Mouse (Mus musculus) lung, postnatal 4 days (tissue): ENCODE results near the gene Parg.
"Not testable (repeated sequence)": the region's sequence is repeated elsewhere in the genome, so short reads cannot be mapped to it uniquely, and the experiment has no call there.

ENCODE experiments used
- DNase-seq, 2 experiments: peaks; one replicate each; pipeline ENCODE4 v3.0.0; 2021

Gene Parg

GRCm38 (mm10) chr14:32201791-32202451 is at the start of gene Parg, which contains the start of gene Timm23:
TSS of gene Parg (plus strand) at chr14:32201949.
TSS of gene Timm23 (minus strand) at chr14:32201898.
- DNase-seq: peak; percentile 90 to 91

DNA sequence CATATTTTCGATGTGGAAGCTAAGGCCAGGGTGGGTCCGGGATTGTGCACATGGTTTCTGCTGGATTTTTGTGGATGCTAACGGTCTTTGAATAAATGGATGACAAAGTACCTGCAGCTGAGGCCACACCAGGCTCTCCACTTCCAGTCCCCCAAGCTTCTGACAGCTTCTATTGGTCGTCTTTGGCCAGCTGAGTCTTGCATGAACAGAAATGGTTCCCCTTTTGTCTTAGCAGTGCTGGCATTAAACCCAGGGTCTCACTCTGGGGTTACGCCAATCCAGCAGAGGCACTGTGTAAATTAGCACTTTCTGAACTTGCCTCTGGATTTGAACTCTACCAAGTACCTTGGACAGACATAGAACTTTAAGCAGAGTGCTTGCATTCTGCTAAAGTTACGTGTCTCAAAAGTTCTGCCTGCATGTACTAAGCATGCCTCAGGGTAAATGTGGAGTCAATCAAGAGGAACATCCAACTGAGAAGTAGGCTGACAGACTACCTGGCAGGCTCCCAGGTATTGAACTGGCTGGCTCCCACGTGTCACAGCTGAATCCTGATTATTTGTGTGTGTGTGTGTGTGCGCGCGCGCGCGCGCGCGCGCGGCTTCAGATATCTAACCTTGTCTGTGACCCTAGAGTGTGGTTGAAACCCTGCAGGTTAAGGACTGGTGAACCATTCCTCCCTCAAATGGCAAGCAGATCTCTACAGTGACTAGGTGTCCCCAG is 49.3 kb upstream of the Parg start:
- DNase-seq: no peak

- DNase-seq: no peak
Measured at GRCm38 (mm10) chr14:32153156-32153555, 48.6 kb upstream of the Parg start.

DNA sequence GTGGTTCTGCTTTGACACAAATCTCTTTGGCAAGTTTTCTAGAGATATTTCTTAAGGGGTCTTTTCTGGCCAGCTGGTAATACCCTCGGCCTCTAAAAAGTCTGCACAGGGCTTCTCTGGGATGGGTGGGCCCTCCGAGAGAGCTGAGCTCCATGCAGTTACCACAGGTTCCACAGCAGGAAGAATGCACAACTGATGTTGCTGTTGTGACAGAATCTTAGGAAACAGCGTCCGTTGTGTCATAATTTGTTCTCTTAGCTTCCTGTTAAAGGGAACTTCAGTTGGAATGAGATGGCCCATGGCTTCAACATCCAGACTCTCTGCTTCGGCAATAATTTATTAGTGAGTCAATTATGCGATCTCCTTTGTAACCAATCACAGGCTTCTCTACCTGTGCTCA is 47.0 kb upstream of the Parg start:
- DNase-seq: no peak

- DNase-seq: peak in 1 of 2 experiments; percentile 21
Measured at GRCm38 (mm10) chr14:32159150-32159670, 42.5 kb upstream of the Parg start.

GRCm38 (mm10) chr14:32159690-32160246 is 42.0 kb upstream of the Parg start, which contains the start of gene Ncoa4:
TSS of gene Ncoa4 (plus strand) at chr14:32159865.
- DNase-seq: peak; percentile 98 to 99

GRCm38 (mm10) chr14:32160563-32160962 is 41.2 kb upstream of the Parg start:
- no peak for DNase-seq

DNA sequence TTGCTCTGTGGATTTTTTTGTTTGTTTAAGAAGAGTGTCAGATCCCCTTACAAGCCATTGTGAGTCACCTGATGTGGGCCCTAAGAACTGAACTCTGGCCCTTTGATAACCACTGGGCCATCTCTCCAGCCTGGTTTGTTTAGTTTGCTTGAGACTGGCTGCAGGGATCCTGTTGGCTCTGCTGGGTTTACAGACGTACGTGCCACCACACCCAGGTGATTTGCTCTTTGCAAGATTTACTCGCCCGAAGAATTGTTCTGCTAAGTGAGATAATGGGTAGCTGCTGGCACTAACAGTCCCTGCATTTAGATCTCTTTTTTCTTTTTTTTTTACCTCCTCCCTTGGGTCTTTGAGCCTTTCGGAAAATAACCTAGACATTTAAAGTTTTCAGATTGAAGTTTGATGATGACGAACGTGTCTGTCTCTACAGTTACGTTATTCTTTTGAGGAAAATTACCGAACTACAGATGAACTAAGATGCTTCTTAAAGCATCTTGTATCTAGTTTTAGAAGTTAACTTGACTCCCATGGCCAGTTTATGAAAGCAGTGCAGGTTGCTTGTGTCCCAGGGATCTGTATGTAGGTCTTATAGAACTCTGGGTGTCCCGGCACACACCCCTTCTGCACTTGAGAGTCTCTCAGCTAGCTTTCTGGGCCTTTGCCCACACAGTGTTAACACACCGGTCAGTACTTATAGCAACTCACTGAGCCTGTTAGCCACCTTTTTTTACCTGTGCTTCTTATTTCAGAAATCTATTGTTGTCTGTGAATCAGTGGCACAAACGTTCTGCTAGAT is 40.5 kb upstream of the Parg start:
- no peak for DNase-seq

- no peak for DNase-seq
Measured at GRCm38 (mm10) chr14:32162231-32162630, 39.5 kb upstream of the Parg start.

GRCm38 (mm10) chr14:32163203-32163888 is 38.4 kb upstream of the Parg start:
- DNase-seq: no peak

DNA sequence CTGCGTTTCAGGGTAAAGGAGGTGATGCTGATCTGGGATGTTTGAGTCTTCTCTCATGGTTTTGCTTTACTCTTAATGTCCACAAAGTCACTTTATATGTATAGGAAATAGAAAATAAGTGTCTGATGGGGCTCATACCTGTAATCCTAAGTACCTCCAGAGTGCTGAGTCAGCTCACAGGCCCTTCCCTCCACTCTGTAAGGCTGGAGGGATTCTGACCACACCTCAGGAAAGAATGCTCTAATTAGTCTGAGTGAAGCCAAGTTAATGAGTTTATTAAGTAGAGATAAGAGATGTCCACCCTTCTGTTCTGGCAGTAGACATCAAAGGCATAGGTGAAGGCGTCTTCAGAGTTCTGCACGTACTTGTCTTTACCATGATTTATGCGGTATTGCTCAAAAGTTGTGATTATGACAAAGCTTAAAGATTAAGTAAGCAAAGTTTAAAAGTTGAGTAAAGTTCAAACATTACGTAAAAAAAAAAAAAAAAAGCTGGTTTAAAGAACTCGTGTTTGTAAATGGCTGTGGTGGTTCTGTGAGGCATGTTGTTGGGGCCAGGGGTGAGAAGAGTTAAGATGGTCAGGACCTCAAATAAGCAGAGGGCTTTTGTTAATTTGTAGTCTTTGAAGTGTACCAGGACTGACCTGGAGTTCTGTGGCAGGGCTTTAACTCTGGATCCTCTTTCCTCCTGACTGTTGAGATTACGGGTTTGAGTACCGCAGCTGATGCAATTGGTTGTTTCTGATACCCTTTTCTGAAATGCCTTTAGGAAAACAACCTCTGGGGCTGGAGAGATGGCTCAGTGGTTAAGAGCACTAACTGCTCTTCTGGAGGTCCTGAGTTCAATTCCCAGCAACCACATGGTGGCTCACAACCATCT is 37.3 kb upstream of the Parg start:
- DNase-seq: no peak

DNA sequence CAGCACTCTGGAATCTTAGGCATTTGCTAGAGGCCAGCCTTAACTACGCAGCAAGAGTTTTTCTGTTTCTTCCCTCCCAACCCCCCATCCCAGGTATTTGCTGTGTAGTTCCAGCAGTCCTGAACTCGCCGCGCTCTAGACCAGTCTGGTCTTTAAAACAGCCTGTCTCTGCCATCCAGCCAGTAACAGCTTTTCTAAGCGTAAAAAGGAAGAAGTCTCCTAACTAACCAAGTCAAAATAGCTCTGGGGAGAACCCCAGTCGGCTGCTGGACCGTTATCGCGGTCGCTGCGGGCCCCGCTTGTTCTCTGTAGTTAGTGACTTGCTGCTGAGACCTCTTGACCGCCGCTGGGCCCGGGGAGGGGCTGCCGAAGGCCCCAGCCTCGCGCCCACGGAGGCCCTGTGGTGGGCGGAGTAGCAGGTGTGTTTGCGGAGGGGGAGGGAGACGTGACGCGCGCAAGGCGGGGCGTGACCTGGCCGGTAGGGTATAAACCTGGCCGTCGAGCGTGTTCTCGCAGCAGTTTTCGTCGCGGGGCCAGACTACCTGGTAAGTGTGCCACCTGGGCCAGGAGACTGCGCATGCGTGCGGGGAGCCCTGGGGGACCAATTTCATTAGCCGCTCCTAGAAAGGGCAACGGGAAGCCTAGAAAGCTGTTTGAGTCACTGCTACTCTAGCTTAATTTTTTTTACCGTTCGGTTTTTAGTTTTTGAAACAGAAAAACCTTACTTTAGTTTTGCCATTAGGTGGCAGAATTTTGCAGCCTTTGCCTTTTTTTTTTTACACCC is 36.3 kb upstream of the Parg start:
- DNase-seq: peak; percentile 85 to 86

- no peak for DNase-seq
Measured at GRCm38 (mm10) chr14:32166062-32166441, 35.7 kb upstream of the Parg start.

- peak in 1 of 2 experiments; percentile 36 for DNase-seq
Measured at GRCm38 (mm10) chr14:32166840-32167239, 34.9 kb upstream of the Parg start.

GRCm38 (mm10) chr14:32167326-32167725 is 34.4 kb upstream of the Parg start:
- no peak for DNase-seq

DNA sequence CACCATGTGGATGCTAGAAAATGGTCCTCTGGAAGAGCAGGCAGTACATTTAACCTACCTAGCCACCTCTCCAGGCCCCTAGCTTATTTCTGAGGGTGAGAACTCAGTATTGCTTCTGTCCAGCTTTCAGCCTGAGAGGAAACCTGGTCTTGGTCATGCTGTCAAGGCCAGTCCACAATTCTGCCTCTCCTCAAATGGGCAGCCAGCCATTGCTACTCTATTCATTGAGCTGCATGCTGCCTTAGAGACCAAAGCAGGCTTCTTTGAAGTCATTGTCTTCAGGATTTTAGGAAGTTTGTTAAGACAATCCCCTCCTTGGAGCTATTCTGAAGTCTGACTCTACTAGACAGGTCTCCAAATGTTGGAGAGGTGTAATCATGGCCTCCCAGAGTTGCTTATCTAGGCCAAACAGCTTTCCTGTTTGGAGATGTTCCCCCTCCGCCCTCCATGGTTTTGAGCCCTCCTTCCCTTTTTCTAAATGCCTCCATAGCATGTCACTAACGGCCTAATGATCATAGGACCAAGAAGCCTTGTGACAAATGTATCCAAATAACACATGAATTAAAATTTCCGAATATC is 33.0 kb upstream of the Parg start:
- no peak for DNase-seq

DNA sequence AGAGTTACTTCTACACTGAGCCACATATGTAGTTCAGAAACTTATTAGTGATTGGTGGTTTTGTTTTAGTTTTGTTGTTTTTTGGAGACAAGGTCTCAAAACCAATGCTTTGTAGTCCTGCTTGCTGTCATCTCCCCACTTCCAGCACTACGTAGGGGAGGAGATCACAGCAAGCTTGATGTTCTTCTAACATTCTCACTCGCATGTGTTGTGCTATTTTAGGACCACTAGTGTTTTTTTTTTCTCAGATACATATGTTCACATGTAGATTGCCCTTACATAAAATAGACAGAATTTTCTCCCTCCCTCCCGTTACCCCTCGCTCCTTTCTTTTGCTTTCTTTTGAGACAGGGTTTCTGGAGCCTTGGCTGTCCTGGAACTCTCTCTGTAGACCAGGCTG is 31.6 kb upstream of the Parg start:
- DNase-seq: no peak

GRCm38 (mm10) chr14:32175310-32175709 is 26.4 kb upstream of the Parg start:
- no peak for DNase-seq

- DNase-seq: not testable (repeated sequence)
Measured at GRCm38 (mm10) chr14:32176590-32176989, 25.2 kb upstream of the Parg start.
